Mouse (Mus musculus) liver, adult 2 months (tissue): ENCODE data around the gene Soga1.

ENCODE experiments used
- CTCF ChIP-seq: fragments of 200-500 bp; IDR thresholded peaks from 2 replicates; pipeline ENCODE4 v1.5.1; 2011; ENCODE audit warnings: low read depth, low read length, control low read depth
- POLR2A ChIP-seq: fragments of 200-500 bp; IDR thresholded peaks from 2 replicates; pipeline ENCODE4 v1.6.1; 2011; ENCODE audit warnings: low read length, control low read depth; ENCODE audit not compliant: insufficient read depth; ENCODE audit errors: extremely low read depth

- TF ChIP-seq CTCF (no peak), POLR2A (no peak)
Observed at GRCm38 (mm10) chr2:157054816-157055215, 24.2 kb downstream of the Soga1 start.
